Mouse (Mus musculus): ENCODE results near the gene Fam173b. TPM values are rescaled to one million over a fixed set of nuclear protein-coding genes. Genes with fewer than 3 reads are reported as not detected.

Gene Fam173b
- total and polyA plus RNA-seq, 3 experiments: 24.5 to 33.8 (median 32.1) TPM

DNA sequence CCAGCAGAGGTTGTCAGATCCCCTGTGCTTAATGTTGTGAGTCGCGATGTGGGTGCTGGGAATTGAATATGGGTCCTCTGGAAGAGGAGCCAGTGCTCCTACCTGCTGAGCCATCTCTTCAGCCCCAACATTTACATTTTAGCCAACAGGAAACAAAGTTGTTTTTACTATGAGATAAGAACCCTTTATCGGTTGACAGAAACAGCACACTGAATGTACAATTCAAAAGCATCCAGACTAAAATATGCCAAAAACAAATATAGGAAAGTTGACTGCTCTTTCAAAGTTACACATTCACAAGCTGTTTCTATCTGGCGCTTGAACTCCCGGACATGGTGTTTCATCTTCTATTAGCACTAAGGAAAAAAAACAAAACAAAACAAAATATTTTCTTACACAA is 15.6 kb upstream of the Fam173b start (continued):
- no peak for TF ChIP-seq NRF1 (IDR thresholded peaks at IDR 0.05; ENCODE audit: low read depth, low read length)
- TF ChIP-seq ZKSCAN1 (IDR thresholded peaks at IDR 0.05; ENCODE audit: borderline replicate concordance, low read depth, low read length): no peak

DNA sequence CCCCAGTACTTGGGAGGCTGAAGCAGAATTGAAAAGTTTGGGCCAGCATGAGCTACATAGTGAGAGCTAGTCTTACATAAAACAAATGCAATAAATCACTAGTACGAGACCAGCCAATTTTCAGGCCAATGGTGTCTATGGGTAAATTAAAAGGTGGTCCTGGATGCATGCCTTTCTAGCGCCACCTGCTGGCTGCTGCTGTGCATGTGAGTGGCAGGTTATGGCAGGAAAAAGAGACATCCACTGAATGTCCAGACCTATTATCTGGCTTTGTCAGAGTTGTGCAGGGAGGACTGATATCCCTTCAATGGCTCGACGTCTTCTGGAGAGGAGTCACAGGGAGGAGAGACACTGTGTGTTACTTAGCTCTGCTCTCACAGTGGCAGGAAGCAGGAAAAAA is 15.1 kb upstream of the Fam173b start:
- H3K4me2 ChIP-seq (ENCODE audit: insufficient read depth, low read depth, poor library complexity, severe bottlenecking): no peak overlapping the region
- no peaks in the 10 kb centered on the region for H3K27me3 ChIP-seq (replicated peaks)
- no peak overlapping the region for H3K27ac ChIP-seq (ENCODE audit: insufficient read depth, low read depth)
- TF ChIP-seq USF1 (IDR thresholded peaks at IDR 0.05; ENCODE audit: low read depth, low read length) (no peak), GABPA (IDR thresholded peaks at IDR 0.05; ENCODE audit: insufficient replicate concordance, low read depth, low read length) (no peak), ELF1 (IDR thresholded peaks at IDR 0.05; ENCODE audit: low read depth, low read length) (no peak), ZKSCAN1 (IDR thresholded peaks at IDR 0.05; ENCODE audit: borderline replicate concordance, low read depth, low read length) (no peak), POLR2A (IDR thresholded peaks at IDR 0.05; ENCODE audit: low read depth, low read length) (no peak), CTCF (conservative IDR thresholded peaks at IDR 0.05 in 1 of 2, IDR thresholded peaks at IDR 0.05 in 1 of 2; ENCODE audit: low read depth in 2 of 2, low read length in 2 of 2) (peak; percentile 97 to 99), RAD21 (IDR thresholded peaks at IDR 0.05; ENCODE audit: low read depth, low read length) (peak; percentile 99), PAX5 (IDR thresholded peaks at IDR 0.05; ENCODE audit: low read length) (no peak), TBP (conservative IDR thresholded peaks at IDR 0.05; ENCODE audit: low read depth, low read length) (no peak), ZC3H11A (IDR thresholded peaks at IDR 0.05; ENCODE audit: low read depth, low read length) (peak; percentile 84), EP300 (IDR thresholded peaks at IDR 0.05; ENCODE audit: low read length) (no peak), MYC (IDR thresholded peaks at IDR 0.05; ENCODE audit: low read depth, low read length) (peak; percentile 53; the same call in 1 of the 2 replicates), SMC3 (IDR thresholded peaks at IDR 0.05; ENCODE audit: low read depth, low read length) (peak; percentile 99), UBTF (IDR thresholded peaks at IDR 0.05; ENCODE audit: low read depth, low read length) (no peak)
- H3K9ac ChIP-seq (ENCODE audit: insufficient read depth, low read depth): no peak overlapping the region
- H3K4me3 ChIP-seq (replicated peaks in 1 of 3; ENCODE audit: low read depth in 2 of 3, low read length in 2 of 3, poor library complexity in 1 of 3): no peak overlapping the region
- dilution Hi-C loops (cut with MboI; ENCODE audit: extremely low pct_ligation_motif_present, extremely low pct_unique_long_range_greater_than_20kb, low sequenced_read_pairs): no loop called here
- H3K9me3 ChIP-seq (replicated peaks; ENCODE audit: low read length): no peaks in the 10 kb centered on the region
- in situ Hi-C loops (cut with MboI; ENCODE audit: low pct_ligation_motif_present, low pct_unique_long_range_greater_than_20kb, low sequenced_read_pairs): loop anchor here (5.0 to 10.0 kb wide), 3 partner anchors 52 to 274 kb away; partner anchors contain the start of gene March6
- DNase-seq (ENCODE audit: extremely low read depth): peak; percentile 94
- peaks cover 25 to 29% of the 10 kb centered on the region in 2 experiments for H3K36me3 ChIP-seq (replicated peaks in 1 of 2; ENCODE audit: control insufficient read depth in 1 of 2, insufficient read depth in 1 of 2, low read length in 1 of 2)
- peaks cover 10 to 25% of the 10 kb centered on the region in 2 experiments; a peak in 3 of 4 replicates for H3K4me1 ChIP-seq (ENCODE audit: control insufficient read depth in 1 of 2, insufficient read depth in 2 of 2)
- no peaks in the 10 kb centered on the region for H3K79me2 ChIP-seq (replicated peaks; ENCODE audit: control insufficient read depth, extremely low read depth, insufficient read depth, poor library complexity, severe bottlenecking)

DNA sequence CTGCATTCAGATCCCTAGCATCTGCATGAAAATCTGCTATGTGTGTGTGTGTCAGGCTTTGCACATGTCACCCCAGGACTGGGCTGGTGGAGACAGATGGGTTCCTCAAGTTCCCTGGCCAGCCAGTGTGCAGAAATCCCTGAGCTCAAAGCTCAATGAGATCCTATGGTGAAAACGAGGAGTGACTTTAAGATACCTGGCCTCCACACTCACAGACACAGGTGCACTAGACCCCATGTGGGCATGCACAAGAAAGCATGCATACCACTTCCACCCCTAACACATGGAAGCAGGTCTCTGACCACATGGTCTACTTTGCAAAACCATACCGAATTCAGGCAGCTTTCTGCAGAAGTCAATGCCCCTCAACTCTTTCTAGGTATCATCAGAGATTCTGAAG is 13.9 kb upstream of the Fam173b start:
- in situ Hi-C loops (cut with MboI; ENCODE audit: low pct_ligation_motif_present, low pct_unique_long_range_greater_than_20kb, low sequenced_read_pairs): loop anchor here (5.0 to 10.0 kb wide), 3 partner anchors 53 to 275 kb away; partner anchors contain the start of gene March6

More for the DNA sequence above, 13.9 kb upstream of the Fam173b start:
- TF ChIP-seq MXI1 (IDR thresholded peaks at IDR 0.05; ENCODE audit: low read depth, low read length) (no peak), USF2 (conservative IDR thresholded peaks at IDR 0.05; ENCODE audit: low read depth, low read length) (no peak), BHLHE40 (IDR thresholded peaks at IDR 0.05; ENCODE audit: low read depth, low read length) (no peak), PAX5 (IDR thresholded peaks at IDR 0.05; ENCODE audit: low read length) (no peak), POLR2AphosphoS2 (IDR thresholded peaks at IDR 0.05; ENCODE audit: low read depth, low read length) (peak; percentile 22; the same call in 1 of the 2 replicates), TCF12 (IDR thresholded peaks at IDR 0.05; ENCODE audit: low read depth, low read length) (no peak), ETS1 (conservative IDR thresholded peaks at IDR 0.05; ENCODE audit: low read depth, low read length) (no peak), TBP (conservative IDR thresholded peaks at IDR 0.05; ENCODE audit: low read depth, low read length) (no peak)
- Histone ChIP-seq H3K36me3 (replicated peaks in 1 of 2; ENCODE audit: control insufficient read depth in 1 of 2, insufficient read depth in 1 of 2, low read length in 1 of 2) (peaks cover 38 to 42% of the 10 kb centered on the region in 2 experiments), H3K9ac (ENCODE audit: insufficient read depth, low read depth) (no peak overlapping the region), H3K9me3 (replicated peaks; ENCODE audit: low read length) (no peaks in the 10 kb centered on the region), H3K4me3 (replicated peaks in 1 of 3; ENCODE audit: low read depth in 2 of 3, low read length in 2 of 3, poor library complexity in 1 of 3) (no peak overlapping the region), H3K4me2 (ENCODE audit: insufficient read depth, low read depth, poor library complexity, severe bottlenecking) (no peak overlapping the region), H3K27ac (ENCODE audit: insufficient read depth, low read depth) (no peak overlapping the region), H3K4me1 (ENCODE audit: control insufficient read depth in 1 of 2, insufficient read depth in 2 of 2) (peaks cover 10 to 25% of the 10 kb centered on the region in 2 experiments; a peak in 3 of 4 replicates), H3K79me2 (replicated peaks; ENCODE audit: control insufficient read depth, extremely low read depth, insufficient read depth, poor library complexity, severe bottlenecking) (no peaks in the 10 kb centered on the region), H3K27me3 (replicated peaks) (no peaks in the 10 kb centered on the region)
- dilution Hi-C loops (cut with MboI; ENCODE audit: extremely low pct_ligation_motif_present, extremely low pct_unique_long_range_greater_than_20kb, low sequenced_read_pairs): no loop called here
- no peak for DNase-seq (ENCODE audit: extremely low read depth)

All from CH12.LX (cell line).